In genomic region chr8:121955825-121956500, GRCm38 (mm10) we compare ENCODE assay signal across 17 mouse cellular contexts. TPM values are rescaled to one million over a fixed set of nuclear protein-coding genes. Genes with fewer than 3 reads are reported as not detected.
DNase-seq lines count a peak whose midpoint lies in the region; ATAC-seq lines count a peak whose summit lies in the region.
"Had no signal": no experiment of that assay in that cellular context is flagged by ENCODE, and none has a peak within 500 bp of the region (broad histone marks: within the 10 kb centered on the region; RNA-seq: fewer than 3 reads in every experiment).

No protein-coding gene starts in this region.

- intact Hi-C loops in left cerebral cortex, postnatal 4 days (cut with DNase I), result no loop called here

- H3K4me2 ChIP-seq in heart, embryonic 14.5 days (ENCODE audit: low read length), result no peak overlapping the region
- H3K4me2 ChIP-seq: hindbrain, embryonic 13.5 days; stomach, embryonic 15.5 days had no signal

- H3K9me3 ChIP-seq in heart, embryonic 14.5 days (ENCODE audit: control insufficient read depth, low read length), result no peaks in the 10 kb centered on the region
- H3K9me3 ChIP-seq: forebrain, embryonic 10.5 days; hindbrain, embryonic 13.5 days; midbrain, embryonic 10.5 days; stomach, embryonic 15.5 days had no signal

- DNase-seq in heart, adult 9 months (ENCODE audit: low spot score in 2 of 2), result no peak
- peak; percentile 65 for DNase-seq in NIH3T3 (ENCODE audit: low read depth)
- no peak for DNase-seq in adrenal gland, postnatal 25 days
- DNase-seq in left cerebral cortex, postnatal 4 days, result no peak
- DNase-seq: cerebellum, adult 8-10 months; kidney, adult 18-20 months; kidney, postnatal 36 days; lung, adult 18-20 months had no signal

- peaks cover 32% of the 10 kb centered on the region for H3K36me3 ChIP-seq in heart, embryonic 14.5 days (ENCODE audit: control insufficient read depth, insufficient read depth, low read length)

- no peaks in the 10 kb centered on the region for H3K27me3 ChIP-seq in heart, embryonic 14.5 days (ENCODE audit: control insufficient read depth, insufficient read depth, low read length)
- H3K27me3 ChIP-seq: hindbrain, embryonic 13.5 days; stomach, embryonic 15.5 days had no signal

- peaks cover 14 to 46% of the 10 kb centered on the region in 2 experiments for H3K4me1 ChIP-seq in heart, embryonic 14.5 days (ENCODE audit: control insufficient read depth in 2 of 2, insufficient read depth in 2 of 2, low read length in 2 of 2)

- peak overlapping the region in 1 of 2 experiments; percentile 29; a peak in 1 of 4 replicates for H3K27ac ChIP-seq in heart, embryonic 14.5 days (replicated peaks in 1 of 2; ENCODE audit: control insufficient read depth in 1 of 2, insufficient read depth in 1 of 2, low read depth in 2 of 2, low read length in 2 of 2)
- H3K27ac ChIP-seq: forebrain, embryonic 10.5 days; hindbrain, embryonic 13.5 days; midbrain, embryonic 10.5 days; stomach, embryonic 15.5 days had no signal

- ATAC-seq in heart, embryonic 14.5 days (ENCODE audit: insufficient number of reproducible peaks, insufficient read depth, low FRiP score, low read depth), result no peak
- ATAC-seq in granulocyte monocyte progenitor cell, adult 5-6 weeks (replicated peaks; ENCODE audit: poor library complexity, severe bottlenecking), result peak; percentile 28; the same call in 1 of the 2 replicates
- ATAC-seq in megakaryocyte-erythroid progenitor cell, adult 5-6 weeks (replicated peaks; ENCODE audit: low FRiP score, low TSS enrichment, poor library complexity, severe bottlenecking), result peak; percentile 83

- H3K9ac ChIP-seq in heart, embryonic 14.5 days (ENCODE audit: low read length), result peak overlapping the region; percentile 2; the same call in 1 of the 2 replicates
- H3K9ac ChIP-seq: hindbrain, embryonic 13.5 days; stomach, embryonic 15.5 days had no signal

- WGBS in heart, embryonic 14.5 days, result 40% methylated on average over 1 of the region's 1 CpGs

- no peak overlapping the region for H3K4me3 ChIP-seq in heart, embryonic 14.5 days (ENCODE audit: control insufficient read depth in 1 of 2, insufficient read depth in 1 of 2, low read depth in 1 of 2, low read length in 2 of 2)
- H3K4me3 ChIP-seq: forebrain, embryonic 10.5 days; hindbrain, embryonic 13.5 days; midbrain, embryonic 10.5 days; stomach, embryonic 15.5 days had no signal

RNA-seq across cellular contexts. Expression of gene Banp, which starts 6.4 kb away (rescaled TPM):
- polyA plus RNA-seq in heart, embryonic 14.5 days (2014; fragmentation: Nextera tagmentation; extraction: Ambion mirVana), result 21.2 and 24.8 TPM in 2 replicates
- 12.9 and 16.4 TPM in 2 replicates for total RNA-seq in granulocyte monocyte progenitor cell, adult 5-6 weeks (2014; fragmentation: Nextera tagmentation)
- 19.3 and 31.1 TPM in 2 replicates for total RNA-seq in granulocyte monocyte progenitor cell, adult 5-6 weeks (2017)
- total RNA-seq in megakaryocyte-erythroid progenitor cell, adult 5-6 weeks (2014; fragmentation: Nextera tagmentation), result 18.4 and 22.9 TPM in 2 replicates
- 10.8 and 17.3 TPM in 2 replicates for total RNA-seq in megakaryocyte-erythroid progenitor cell, adult 5-6 weeks (2017)
- 33.2 and 35.7 TPM in 2 replicates for total RNA-seq in adrenal gland, postnatal 25 days (2021)
- 10 to 100 TPM; 30.2 to 30.7 TPM for total RNA-seq in left cerebral cortex, postnatal 4 days (2021)

RNA-seq across cellular contexts. Expression of gene Car5a, which starts 11.3 kb away (rescaled TPM):
- polyA plus RNA-seq in heart, embryonic 14.5 days (2014; fragmentation: Nextera tagmentation; extraction: Ambion mirVana), result not detected in 2 replicates
- total RNA-seq in granulocyte monocyte progenitor cell, adult 5-6 weeks (2014; fragmentation: Nextera tagmentation), result not detected in 2 replicates
- not detected in 2 replicates for total RNA-seq in granulocyte monocyte progenitor cell, adult 5-6 weeks (2017)
- total RNA-seq in megakaryocyte-erythroid progenitor cell, adult 5-6 weeks (2014; fragmentation: Nextera tagmentation), result not detected in 2 replicates
- not detected in 2 replicates for total RNA-seq in megakaryocyte-erythroid progenitor cell, adult 5-6 weeks (2017)
- total RNA-seq in adrenal gland, postnatal 25 days (2021), result 1.6 TPM in 1 of 2 replicates, not detected in the other
- total RNA-seq in left cerebral cortex, postnatal 4 days (2021), result under 1 TPM in 1 of 2 experiments, not detected in 1; 0.48 TPM
- polyA plus RNA-seq: embryonic facial prominence, embryonic 11.5 days; forebrain, embryonic 10.5 days; urinary bladder, adult 2 months had no signal

RNA-seq across cellular contexts. Expression of gene Slc7a5, which starts 48.5 kb away (rescaled TPM):
- polyA plus RNA-seq in heart, embryonic 14.5 days (2014; fragmentation: Nextera tagmentation; extraction: Ambion mirVana), result 18.7 and 18.8 TPM in 2 replicates
- total RNA-seq in granulocyte monocyte progenitor cell, adult 5-6 weeks (2014; fragmentation: Nextera tagmentation), result 63.5 and 63.6 TPM in 2 replicates
- 22.8 and 29.4 TPM in 2 replicates for total RNA-seq in granulocyte monocyte progenitor cell, adult 5-6 weeks (2017)
- 78.1 and 90.0 TPM in 2 replicates for total RNA-seq in megakaryocyte-erythroid progenitor cell, adult 5-6 weeks (2014; fragmentation: Nextera tagmentation)
- total RNA-seq in megakaryocyte-erythroid progenitor cell, adult 5-6 weeks (2017), result 23.6 and 43.1 TPM in 2 replicates
- 56.6 and 57.8 TPM in 2 replicates for total RNA-seq in adrenal gland, postnatal 25 days (2021)
- 100 to 1,000 TPM; 150 to 153 TPM for total RNA-seq in left cerebral cortex, postnatal 4 days (2021)
